Mouse (Mus musculus): Measurements from ENCODE around the gene Slc40a1. TPM values are rescaled to one million over a fixed set of nuclear protein-coding genes. Genes with fewer than 3 reads are reported as not detected.

Gene Slc40a1
- total and polyA plus RNA-seq, 3 experiments = not detected

DNA sequence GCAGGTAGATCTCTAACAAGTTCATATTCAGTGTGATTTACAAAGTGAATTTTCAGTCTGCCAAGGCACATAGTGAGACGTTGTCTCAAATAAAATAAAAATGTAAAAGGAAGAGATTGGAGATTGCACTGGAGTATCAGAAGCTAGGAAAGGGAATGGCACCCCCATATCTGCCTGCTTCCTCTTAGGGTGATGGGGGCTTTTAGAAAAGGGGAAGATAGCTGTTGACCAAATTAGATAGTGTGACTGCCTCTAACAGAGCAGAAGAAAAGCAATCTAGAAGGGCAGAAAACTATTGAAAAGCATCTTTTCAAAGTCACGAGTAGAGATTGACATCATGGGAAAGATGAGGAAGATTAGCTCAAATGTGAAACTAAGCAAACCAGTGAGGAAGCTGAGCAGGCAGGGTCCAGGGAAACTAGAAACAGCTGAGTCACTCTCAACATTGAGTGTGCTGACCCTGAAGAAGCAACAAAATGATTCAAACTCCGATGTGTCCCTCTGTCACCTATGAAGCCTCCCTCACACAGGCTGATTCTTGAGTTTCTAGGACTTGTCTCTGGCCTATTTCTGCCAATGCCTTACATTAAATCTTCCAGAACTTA lies 45.0 kb downstream of the Slc40a1 start:
- Histone ChIP-seq H3K4me2 (ENCODE audit: insufficient read depth, low read depth, poor library complexity, severe bottlenecking) (peak overlapping the region; percentile 36; the same call in 1 of the 2 replicates), H3K4me3 (replicated peaks in 1 of 3; ENCODE audit: low read depth in 2 of 3, low read length in 2 of 3, poor library complexity in 1 of 3) (no peak overlapping the region)

DNA sequence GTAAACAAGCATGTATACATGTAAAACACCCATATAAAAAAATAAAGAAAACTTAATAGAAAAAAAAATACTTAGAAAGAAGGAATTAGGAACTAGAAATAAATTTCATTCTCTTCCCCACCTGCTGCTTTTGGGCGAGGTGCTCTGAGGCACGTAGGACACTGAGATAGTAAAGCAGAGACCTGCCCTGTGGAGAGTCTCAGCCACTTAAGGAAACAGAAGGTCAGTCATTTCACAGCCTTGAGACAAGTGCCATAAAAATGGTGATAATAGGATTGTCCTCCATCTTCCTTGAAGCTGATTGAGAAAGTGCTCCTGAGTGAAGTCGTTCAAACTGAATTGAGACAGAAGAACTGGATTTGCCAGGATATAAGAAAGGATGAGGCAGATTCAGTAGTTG lies 48.9 kb downstream of the Slc40a1 start:
- H3K4me2 ChIP-seq (ENCODE audit: insufficient read depth, low read depth, poor library complexity, severe bottlenecking) = no peak overlapping the region
- in situ Hi-C loops (cut with MboI; ENCODE audit: low pct_ligation_motif_present, low pct_unique_long_range_greater_than_20kb, low sequenced_read_pairs) = no loop called here
- TF ChIP-seq TCF12 (IDR thresholded peaks at IDR 0.05; ENCODE audit: low read depth, low read length) = no peak
- no peak for TF ChIP-seq HCFC1 (IDR thresholded peaks at IDR 0.05; ENCODE audit: low read depth, low read length)
- TF ChIP-seq IRF4 (IDR thresholded peaks at IDR 0.05; ENCODE audit: low read depth, low read length) = no peak
- TF ChIP-seq JUN (IDR thresholded peaks at IDR 0.05; ENCODE audit: insufficient read depth, low read depth, low read length) = no peak
- no peak for TF ChIP-seq MEF2A (IDR thresholded peaks at IDR 0.05; ENCODE audit: borderline replicate concordance, low read depth, low read length)
- no peak for TF ChIP-seq MAZ (IDR thresholded peaks at IDR 0.05; ENCODE audit: low read depth, low read length)
- no peak for TF ChIP-seq MYC (IDR thresholded peaks at IDR 0.05; ENCODE audit: low read depth, low read length)
- no peak for TF ChIP-seq CTCF (conservative IDR thresholded peaks at IDR 0.05 in 1 of 2, IDR thresholded peaks at IDR 0.05 in 1 of 2; ENCODE audit: low read depth in 2 of 2, low read length in 2 of 2)
- TF ChIP-seq POLR2AphosphoS2 (IDR thresholded peaks at IDR 0.05; ENCODE audit: low read depth, low read length) = no peak

More for the DNA sequence above, 45.0 kb downstream of the Slc40a1 start:
- Histone ChIP-seq H3K9me3 (replicated peaks; ENCODE audit: low read length) (no peaks in the 10 kb centered on the region), H3K27ac (ENCODE audit: insufficient read depth, low read depth) (no peak overlapping the region), H3K79me2 (replicated peaks; ENCODE audit: control insufficient read depth, extremely low read depth, insufficient read depth, poor library complexity, severe bottlenecking) (no peaks in the 10 kb centered on the region), H3K4me1 (ENCODE audit: control insufficient read depth in 1 of 2, insufficient read depth in 2 of 2) (peaks cover 0 to 16% of the 10 kb centered on the region in 2 experiments; a peak in 2 of 4 replicates), H3K36me3 (replicated peaks in 1 of 2; ENCODE audit: control insufficient read depth in 1 of 2, insufficient read depth in 1 of 2, low read length in 1 of 2) (no peaks in the 10 kb centered on the region), H3K9ac (ENCODE audit: insufficient read depth, low read depth) (no peak overlapping the region), H3K27me3 (replicated peaks) (no peaks in the 10 kb centered on the region)
- dilution Hi-C loops (cut with MboI; ENCODE audit: extremely low pct_ligation_motif_present, extremely low pct_unique_long_range_greater_than_20kb, low sequenced_read_pairs) = no loop called here
- TF ChIP-seq BHLHE40 (IDR thresholded peaks at IDR 0.05; ENCODE audit: low read depth, low read length) (0 out of 2 replicates have a peak, but pooled peaks have one; percentile 37), ETS1 (conservative IDR thresholded peaks at IDR 0.05; ENCODE audit: low read depth, low read length) (peak; percentile 23; the same call in 1 of the 2 replicates), JUN (IDR thresholded peaks at IDR 0.05; ENCODE audit: insufficient read depth, low read depth, low read length) (no peak), EP300 (IDR thresholded peaks at IDR 0.05; ENCODE audit: low read length) (peak; percentile 28; the same call in 1 of the 2 replicates)
- DNase-seq (ENCODE audit: extremely low read depth) = peak; percentile 25
- in situ Hi-C loops (cut with MboI; ENCODE audit: low pct_ligation_motif_present, low pct_unique_long_range_greater_than_20kb, low sequenced_read_pairs) = no loop called here

More for the DNA sequence above, 48.9 kb downstream of the Slc40a1 start:
- Histone ChIP-seq H3K27ac (ENCODE audit: insufficient read depth, low read depth) (no peak overlapping the region), H3K4me3 (replicated peaks in 1 of 3; ENCODE audit: low read depth in 2 of 3, low read length in 2 of 3, poor library complexity in 1 of 3) (no peak overlapping the region), H3K27me3 (replicated peaks) (no peaks in the 10 kb centered on the region), H3K9ac (ENCODE audit: insufficient read depth, low read depth) (no peak overlapping the region), H3K79me2 (replicated peaks; ENCODE audit: control insufficient read depth, extremely low read depth, insufficient read depth, poor library complexity, severe bottlenecking) (no peaks in the 10 kb centered on the region), H3K4me1 (ENCODE audit: control insufficient read depth in 1 of 2, insufficient read depth in 2 of 2) (peaks cover 0 to 24% of the 10 kb centered on the region in 2 experiments; a peak in 2 of 4 replicates), H3K9me3 (replicated peaks; ENCODE audit: low read length) (no peaks in the 10 kb centered on the region), H3K36me3 (replicated peaks in 1 of 2; ENCODE audit: control insufficient read depth in 1 of 2, insufficient read depth in 1 of 2, low read length in 1 of 2) (no peaks in the 10 kb centered on the region)
- no peak for DNase-seq (ENCODE audit: extremely low read depth)
- dilution Hi-C loops (cut with MboI; ENCODE audit: extremely low pct_ligation_motif_present, extremely low pct_unique_long_range_greater_than_20kb, low sequenced_read_pairs) = no loop called here

Measured in CH12.LX (cell line).